14 mouse cellular contexts compared by ENCODE assay signal in the genomic region with DNA sequence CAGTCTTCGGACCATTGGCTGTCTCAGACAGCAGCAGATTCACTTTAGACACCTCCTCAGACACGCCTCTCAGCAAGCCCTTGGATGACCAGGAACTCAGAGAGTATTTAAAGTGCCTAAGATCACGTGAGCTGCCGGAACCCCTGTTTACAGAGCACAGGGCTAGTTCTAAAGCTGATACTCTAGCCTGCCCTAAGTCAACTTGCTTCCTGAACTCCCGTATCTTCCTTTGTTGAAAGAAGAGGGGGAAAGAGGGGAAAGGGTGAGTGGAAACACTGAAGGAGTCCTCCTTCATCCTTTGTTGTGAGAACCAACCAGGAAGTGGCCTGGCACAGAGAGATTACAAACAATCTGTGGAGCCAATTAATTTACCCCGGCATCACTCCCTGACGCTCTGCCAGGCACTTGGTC. TPM values are rescaled to one million over a fixed set of nuclear protein-coding genes. Genes with fewer than 3 reads are reported as not detected.
DNase-seq lines count a peak whose midpoint lies in the region; ATAC-seq and TF ChIP-seq lines count a peak whose summit lies in the region.
"Had no signal": no experiment of that assay in that cellular context is flagged by ENCODE, and none has a peak within 500 bp of the region (broad histone marks: within the 10 kb centered on the region; RNA-seq: fewer than 3 reads in every experiment).

No protein-coding gene starts in this region.

- no peaks in the 10 kb centered on the region for H3K27me3 ChIP-seq in liver, postnatal 0 days (ENCODE audit: insufficient read depth, low read length)
- no peaks in the 10 kb centered on the region for H3K27me3 ChIP-seq in liver, embryonic 15.5 days
- H3K27me3 ChIP-seq in stomach, embryonic 15.5 days (replicated peaks), result no peaks in the 10 kb centered on the region
- H3K27me3 ChIP-seq: megakaryocyte, embryonic 14.5 days had no signal

- no peak overlapping the region for H3K4me3 ChIP-seq in liver, postnatal 0 days (ENCODE audit: low read depth, low read length)
- no peak overlapping the region for H3K4me3 ChIP-seq in liver, embryonic 15.5 days (replicated peaks)
- H3K4me3 ChIP-seq in stomach, embryonic 15.5 days (replicated peaks), result no peak overlapping the region
- H3K4me3 ChIP-seq: megakaryocyte, embryonic 14.5 days had no signal

- no peak for TF ChIP-seq EP300 in liver, postnatal 0 days (IDR thresholded peaks at IDR 0.05; ENCODE audit: low read depth)

- H3K9ac ChIP-seq in liver, postnatal 0 days (replicated peaks), result no peak overlapping the region
- H3K9ac ChIP-seq in liver, embryonic 15.5 days, result no peak overlapping the region
- H3K9ac ChIP-seq in stomach, embryonic 15.5 days, result no peak overlapping the region
- H3K9ac ChIP-seq: hindbrain, embryonic 14.5 days had no signal

- H3K36me3 ChIP-seq in liver, postnatal 0 days (replicated peaks; ENCODE audit: insufficient read depth, low read length), result no peaks in the 10 kb centered on the region
- no peaks in the 10 kb centered on the region for H3K36me3 ChIP-seq in liver, embryonic 15.5 days (replicated peaks)
- no peaks in the 10 kb centered on the region for H3K36me3 ChIP-seq in stomach, embryonic 15.5 days

- no peak for TF ChIP-seq CTCF in liver, postnatal 0 days (IDR thresholded peaks at IDR 0.05; ENCODE audit: low read depth)

- H3K27ac ChIP-seq in liver, postnatal 0 days (ENCODE audit: low read depth), result no peak overlapping the region
- H3K27ac ChIP-seq in liver, embryonic 15.5 days (replicated peaks), result peak overlapping the region; percentile 86
- H3K27ac ChIP-seq in stomach, embryonic 15.5 days, result peak overlapping the region; percentile 88
- H3K27ac ChIP-seq: hindbrain, embryonic 14.5 days had no signal

- H3K9me3 ChIP-seq in liver, postnatal 0 days (ENCODE audit: low read length), result peaks cover 4% of the 10 kb centered on the region; the same call in 1 of the 2 replicates
- H3K9me3 ChIP-seq in liver, embryonic 15.5 days (replicated peaks), result no peaks in the 10 kb centered on the region
- H3K9me3 ChIP-seq in stomach, embryonic 15.5 days, result no peaks in the 10 kb centered on the region

- peaks cover 18% of the 10 kb centered on the region for H3K4me1 ChIP-seq in liver, postnatal 0 days (ENCODE audit: insufficient read depth)
- peaks cover 35% of the 10 kb centered on the region for H3K4me1 ChIP-seq in liver, embryonic 15.5 days (replicated peaks)
- H3K4me1 ChIP-seq in stomach, embryonic 15.5 days, result 0 out of 2 replicates have a peak, but pooled peaks cover 7% of the 10 kb centered on the region

- no peak overlapping the region; the same call in 1 of the 2 replicates for H3K4me2 ChIP-seq in liver, postnatal 0 days (ENCODE audit: low read depth, low read length)
- peak overlapping the region; percentile 64 for H3K4me2 ChIP-seq in liver, embryonic 15.5 days
- peak overlapping the region; percentile 35; the same call in 1 of the 2 replicates for H3K4me2 ChIP-seq in stomach, embryonic 15.5 days
- H3K4me2 ChIP-seq: hindbrain, embryonic 14.5 days had no signal

- WGBS in liver, postnatal 0 days (ENCODE audit: insufficient replicate concordance), result 49% methylated on average over 7 of the region's 7 CpGs
- 36% methylated on average over 7 of the region's 7 CpGs for WGBS in liver, embryonic 15.5 days (ENCODE audit: insufficient replicate concordance)
- WGBS in stomach, embryonic 15.5 days, result 41% methylated on average over 7 of the region's 7 CpGs

- peak; percentile 18 for DNase-seq in adrenal gland, adult 2 months
- no peak for DNase-seq in adrenal gland, postnatal 4 days (ENCODE audit: low spot score in 2 of 2)
- peak; percentile 25 for DNase-seq in liver
- no peak for DNase-seq in liver, postnatal 0 days
- DNase-seq in right cerebral cortex, postnatal 25 days, result no peak
- DNase-seq in T-cell, adult 2 months (ENCODE audit: low spot score), result no peak
- DNase-seq: cerebellum, adult 9-10 months; kidney, postnatal 4 days; right cerebral cortex, adult 18-20 months; thymus, adult 2 months had no signal

- ATAC-seq in liver, postnatal 0 days, result no peak
- ATAC-seq in liver, embryonic 15.5 days (ENCODE audit: insufficient read depth), result no peak
- peak; percentile 61 for ATAC-seq in stomach, embryonic 15.5 days (ENCODE audit: insufficient read depth, low FRiP score, low read depth)

RNA-seq across cellular contexts. Expression of gene Cd2ap, which starts 8.6 kb away (rescaled TPM):
- 10 to 100 TPM; 53.5 to 57.7 TPM for total RNA-seq in adrenal gland, adult 2 months (2021)
- polyA plus RNA-seq in adrenal gland, adult 2 months (2012; rRNA removed), result 19.7 and 31.1 TPM in 2 replicates
- total RNA-seq in adrenal gland, postnatal 4 days (2021), result 10 to 100 TPM; 88.2 to 98.1 TPM
- polyA plus RNA-seq in liver, postnatal 0 days (2015; fragmentation: Nextera tagmentation; extraction: Ambion mirVana), result 8.9 and 9.2 TPM in 2 replicates
- polyA plus RNA-seq in liver, embryonic 15.5 days (2015; fragmentation: Nextera tagmentation; extraction: Ambion mirVana), result 7.9 and 8.5 TPM in 2 replicates
- polyA plus RNA-seq in stomach, embryonic 15.5 days (2015; fragmentation: Nextera tagmentation; extraction: Ambion mirVana), result 37.4 and 45.7 TPM in 2 replicates

Comparison
In these comparisons a context has a peak if more than half of its experiments do, and no peak if none do; other contexts are left out.
1. DNase-seq: peak in adrenal gland, adult 2 months (single experiment) and liver (single experiment); none in adrenal gland, postnatal 4 days (0 of 2), liver, postnatal 0 days (single experiment), right cerebral cortex, postnatal 25 days (single experiment) and T-cell, adult 2 months (single experiment).